Mouse (Mus musculus): ENCODE results near the gene P4hb.
"Not testable (repeated sequence)": the region's sequence is repeated elsewhere in the genome, so short reads cannot be mapped to it uniquely, and the experiment has no call there.

The P4hb gene

GRCm38 (mm10) chr11:120515611-120516010, 57.4 kb downstream of the P4hb start:
- intact Hi-C loops (cut with DNase I), result loop anchor here (5.0 kb wide), 2 partner anchors 57 to 97 kb away; partner anchors contain the start of gene P4hb

DNA sequence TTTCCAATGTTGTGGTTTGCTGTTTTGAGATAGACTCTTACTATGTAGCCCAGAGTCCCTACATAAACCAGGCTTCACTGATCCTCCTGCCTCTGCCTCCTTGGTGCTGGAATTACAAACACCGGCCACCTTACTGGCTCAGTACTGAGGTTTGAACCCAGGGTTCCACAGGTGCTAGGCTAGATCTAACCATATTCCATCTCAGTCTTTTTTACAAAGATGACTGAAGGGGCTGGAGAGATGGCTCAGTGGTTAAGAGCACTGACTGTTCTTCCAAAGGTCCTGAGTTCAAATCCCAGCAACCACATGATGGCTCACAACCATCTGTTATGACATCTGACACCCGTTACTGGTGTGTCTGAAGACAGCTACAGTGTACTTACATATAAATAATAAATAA, 58.8 kb downstream of the P4hb start:
- intact Hi-C loops (cut with DNase I), result not testable (repeated sequence)

DNA sequence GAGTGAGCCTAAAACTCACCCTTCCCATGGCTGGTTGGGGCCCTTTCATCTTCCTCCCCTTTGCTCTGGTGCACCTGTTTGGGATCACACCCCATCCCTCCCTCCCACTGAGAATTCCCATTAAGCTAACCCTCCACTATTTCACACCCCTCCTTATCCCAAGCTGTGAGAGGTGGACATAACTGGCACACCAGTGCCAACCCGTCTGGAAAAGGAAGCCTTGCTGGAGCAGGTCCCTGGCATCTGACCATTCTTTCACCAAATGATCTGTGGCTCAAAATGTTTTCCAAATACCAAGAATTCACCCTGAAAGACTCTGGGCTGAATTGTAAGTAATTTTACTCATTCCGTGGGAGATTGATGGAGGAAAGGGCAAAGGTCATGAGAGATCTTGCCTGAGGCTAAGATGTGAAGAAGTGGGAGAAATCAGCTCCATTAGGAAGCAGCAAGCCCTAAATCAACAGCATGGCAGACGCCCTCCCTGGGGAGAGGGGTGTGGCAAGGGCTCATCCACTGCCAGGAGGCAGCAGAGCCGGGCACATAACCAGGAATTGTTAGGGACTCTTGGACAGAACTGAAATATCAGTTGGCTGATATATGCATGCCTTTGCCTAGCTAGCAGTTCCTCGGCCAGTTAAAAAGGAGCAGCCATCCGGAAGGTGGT, 60.1 kb downstream of the P4hb start:
- intact Hi-C loops (cut with DNase I), result no loop called here

DNA sequence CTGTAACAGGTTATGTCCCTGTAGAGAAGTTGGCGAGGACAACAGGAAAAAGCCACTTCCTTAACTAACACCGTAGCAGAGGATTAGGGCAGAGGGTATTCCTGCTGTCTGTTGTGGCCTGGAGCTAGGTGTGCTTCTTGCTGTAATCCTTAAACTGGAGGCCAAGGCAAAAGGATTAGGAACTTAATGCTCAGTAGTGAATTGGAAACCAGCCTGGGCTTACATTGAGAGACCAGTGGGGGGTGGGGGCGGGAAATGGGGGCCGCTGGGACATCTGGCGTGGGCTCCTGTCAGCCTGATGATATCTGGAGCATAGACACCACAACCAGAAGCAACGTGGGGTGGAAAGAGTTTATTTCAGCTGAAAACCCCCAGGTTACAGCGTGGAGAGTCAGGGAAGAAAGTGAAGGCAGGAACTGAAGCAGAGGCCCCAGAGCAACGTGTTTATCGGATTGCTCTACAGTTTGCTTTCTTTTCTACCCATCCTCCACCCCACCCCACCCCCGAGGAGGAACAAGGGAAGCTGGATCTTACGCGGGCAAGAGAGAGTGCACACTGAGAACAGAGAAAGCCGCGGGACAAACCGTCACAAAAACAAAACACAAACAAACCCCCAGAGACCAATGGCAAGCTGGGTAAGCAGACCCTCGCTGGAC, 62.5 kb downstream of the P4hb start:
- intact Hi-C loops (cut with DNase I), result no loop called here
